Mouse (Mus musculus): ENCODE measurements at regions not wholly inside any gene's neighbourhood (a gene's known extent, or its start where the extent isn't known, plus 50 kb on each side); places are given as distances from the start of the nearest gene placed in this dataset.
A peak's percentile ranks its signal among the peaks of the same experiment; 100 is the strongest.

GRCm38 (mm10) chr17:48592457-48592856 is 137.8 kb downstream of the Unc5cl start:
- DNase-seq (ENCODE audit: low spot score in 2 of 2): no peak

- no peak for DNase-seq (ENCODE audit: low spot score in 2 of 2)
These were observed 140.8 kb downstream of the Unc5cl start for GRCm38 (mm10) chr17:48595418-48595963.

- DNase-seq (ENCODE audit: low spot score in 2 of 2): peak in 1 of 2 experiments; percentile 25
These were observed 141.7 kb downstream of the Unc5cl start for GRCm38 (mm10) chr17:48596406-48596805.

GRCm38 (mm10) chr17:48597301-48597700 is 142.6 kb downstream of the Unc5cl start:
- no peak for DNase-seq (ENCODE audit: low spot score in 2 of 2)

DNA sequence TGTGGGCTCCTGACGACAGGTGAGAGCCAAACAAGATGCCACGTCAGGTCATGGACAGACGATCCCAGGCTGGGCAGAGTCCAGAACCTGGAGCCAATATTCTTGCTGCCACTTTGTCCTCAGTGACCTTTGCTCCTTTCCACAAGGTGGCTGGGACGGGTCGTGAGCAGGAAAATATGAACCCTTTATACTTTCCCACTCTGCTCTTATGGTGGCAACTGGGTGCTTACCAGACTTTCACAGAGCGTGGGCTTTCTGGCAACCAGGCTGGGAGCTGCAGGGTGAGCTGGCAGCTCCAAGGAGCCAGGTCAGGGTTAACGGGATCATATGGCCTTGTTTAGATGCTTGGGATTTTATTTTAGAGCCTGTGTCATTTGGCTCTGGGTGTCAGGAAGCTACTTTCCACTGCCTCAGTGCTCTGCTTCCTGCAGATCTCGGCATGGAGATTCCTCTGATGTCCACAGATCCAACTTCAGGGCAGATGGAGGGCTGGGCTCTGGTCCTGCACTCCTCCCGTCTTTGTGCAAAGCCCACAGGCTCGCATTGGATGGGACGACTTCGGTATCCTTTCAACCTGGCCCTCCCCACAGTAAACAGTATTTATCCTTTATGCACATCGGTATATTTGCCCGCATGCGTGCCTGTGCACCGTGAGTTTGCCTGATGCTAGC is 143.9 kb downstream of the Unc5cl start:
- DNase-seq (ENCODE audit: low spot score in 2 of 2): no peak

GRCm38 (mm10) chr17:48600176-48600575 is 145.5 kb downstream of the Unc5cl start:
- no peak for DNase-seq (ENCODE audit: low spot score in 2 of 2)

- DNase-seq (ENCODE audit: low spot score in 2 of 2): peak; percentile 7 to 45
These were observed 147.9 kb downstream of the Unc5cl start for GRCm38 (mm10) chr17:48602554-48602953.

DNA sequence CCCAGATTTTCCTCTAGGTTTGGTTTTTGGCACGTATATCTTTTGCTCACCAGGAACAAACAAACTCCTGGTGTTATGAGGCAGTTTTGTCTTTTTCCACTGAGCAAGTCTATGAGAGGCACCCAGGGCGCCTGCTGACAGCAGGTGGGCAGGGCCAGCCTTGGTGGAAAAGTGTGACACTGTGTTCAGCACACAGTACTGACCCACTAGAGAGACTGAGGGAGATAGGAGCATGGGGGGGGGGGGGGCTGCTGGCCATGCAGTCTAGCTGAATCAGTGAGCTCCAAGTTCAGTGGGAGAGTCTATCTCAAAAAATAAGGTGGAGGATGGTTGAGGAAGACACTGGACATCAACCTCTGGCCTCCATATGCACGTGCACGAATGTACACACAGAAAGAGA is 152.1 kb downstream of the Unc5cl start:
- no peak for DNase-seq (ENCODE audit: low spot score in 2 of 2)

GRCm38 (mm10) chr17:48608315-48608714 is 153.6 kb downstream of the Unc5cl start:
- DNase-seq (ENCODE audit: low spot score in 2 of 2): no peak

DNA sequence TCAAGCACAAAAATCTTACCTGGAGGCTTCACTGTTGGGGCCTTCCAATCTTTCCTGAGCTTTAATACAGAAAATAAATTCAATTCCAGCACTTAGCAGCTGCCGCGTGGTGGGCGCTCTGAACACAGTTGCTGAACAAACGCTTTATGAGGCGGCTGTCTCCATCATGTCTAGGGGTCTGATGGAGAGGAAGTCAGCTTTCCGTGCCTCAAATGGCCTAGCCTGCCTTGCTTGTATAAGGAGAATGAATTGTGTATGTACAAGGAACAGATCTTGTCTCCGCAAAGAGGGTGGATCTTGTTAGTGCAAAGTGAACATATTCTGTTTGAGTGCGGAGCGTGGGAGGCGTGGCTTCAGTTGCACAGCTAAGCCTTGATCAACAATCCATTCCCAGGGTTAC is 155.4 kb downstream of the Unc5cl start:
- no peak for DNase-seq (ENCODE audit: low spot score in 2 of 2)

- no peak for DNase-seq (ENCODE audit: low spot score in 2 of 2)
These were observed 156.1 kb downstream of the Unc5cl start for GRCm38 (mm10) chr17:48610806-48611205.

GRCm38 (mm10) chr17:48613491-48613890 is 158.8 kb downstream of the Unc5cl start:
- DNase-seq (ENCODE audit: low spot score in 2 of 2): no peak

- DNase-seq (ENCODE audit: low spot score in 2 of 2): no peak
These were observed 160.5 kb downstream of the Unc5cl start for GRCm38 (mm10) chr17:48615248-48615647.

DNA sequence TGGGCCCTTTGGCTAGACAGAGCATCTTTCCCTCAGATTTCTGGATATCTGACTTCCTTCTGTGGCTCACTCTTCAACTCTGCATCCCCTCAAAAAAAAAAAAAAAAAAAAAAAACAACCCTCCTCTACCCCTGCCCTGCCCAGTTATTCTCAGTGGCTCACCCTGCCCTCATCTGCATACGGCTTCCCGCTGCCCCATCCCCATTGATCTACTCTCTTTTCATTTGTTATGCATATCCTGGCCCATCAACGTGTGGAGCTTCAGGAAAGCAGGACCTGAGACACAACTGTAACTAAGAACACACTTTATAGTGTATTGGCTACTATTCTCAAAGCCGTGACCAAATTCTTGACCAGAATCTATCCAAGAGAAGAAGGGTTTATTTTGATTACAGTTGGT is 161.5 kb downstream of the Unc5cl start:
- DNase-seq (ENCODE audit: low spot score in 2 of 2): no peak

GRCm38 (mm10) chr17:48620896-48621295 is 166.2 kb downstream of the Unc5cl start:
- DNase-seq (ENCODE audit: low spot score in 2 of 2): no peak

DNA sequence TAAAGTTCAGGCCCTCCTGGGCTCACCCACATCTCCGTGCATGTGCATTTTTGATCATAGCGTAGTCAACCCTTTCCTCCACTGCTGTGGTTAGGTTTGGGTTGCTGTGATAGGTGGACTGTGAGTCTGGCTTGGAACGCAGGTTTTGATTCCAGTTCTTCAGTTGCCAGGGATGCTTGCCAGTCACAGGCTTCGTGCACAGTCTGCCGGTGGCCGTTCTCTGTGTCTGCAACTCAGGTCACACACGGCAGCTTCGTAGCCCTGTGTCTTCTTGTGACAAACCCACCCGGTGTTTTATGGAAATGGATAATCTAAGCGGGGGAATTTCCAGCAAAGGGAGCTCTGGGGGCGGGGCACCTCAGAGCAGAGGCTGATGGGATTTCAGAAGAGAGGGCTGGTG is 167.0 kb downstream of the Unc5cl start:
- no peak for DNase-seq (ENCODE audit: low spot score in 2 of 2)

DNA sequence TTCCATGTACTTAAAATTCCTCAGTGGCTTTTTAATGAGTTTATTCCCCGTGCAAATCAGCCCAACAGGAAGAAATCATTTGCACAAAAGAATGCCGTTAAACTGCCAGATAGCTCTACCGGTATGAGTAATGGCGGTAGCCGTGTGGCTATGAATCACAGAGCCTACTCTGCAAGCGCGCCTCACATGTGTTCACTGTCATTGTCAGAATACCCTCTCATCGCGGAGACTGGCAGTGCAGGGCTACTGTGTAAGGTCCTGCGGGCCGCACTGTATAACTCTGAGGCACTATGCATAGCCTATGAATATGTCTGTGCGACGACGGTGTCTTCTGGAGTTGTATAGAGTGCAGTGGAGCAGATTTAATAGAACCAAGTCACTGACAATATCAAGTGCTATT is 170.2 kb downstream of the Unc5cl start:
- no peak for DNase-seq (ENCODE audit: low spot score in 2 of 2)

- no peak for DNase-seq (ENCODE audit: low spot score in 2 of 2)
These were observed 171.3 kb downstream of the Unc5cl start for GRCm38 (mm10) chr17:48625971-48626370.

GRCm38 (mm10) chr17:48639611-48640010 is 184.9 kb downstream of the Unc5cl start:
- DNase-seq (ENCODE audit: low spot score in 2 of 2): no peak

- no peak for DNase-seq (ENCODE audit: low spot score in 2 of 2)
These were observed 188.9 kb downstream of the Unc5cl start for GRCm38 (mm10) chr17:48643533-48644019.

GRCm38 (mm10) chr17:48645056-48645455 is 190.4 kb downstream of the Unc5cl start:
- no peak for DNase-seq (ENCODE audit: low spot score in 2 of 2)

- DNase-seq (ENCODE audit: low spot score in 2 of 2): no peak
These were observed 192.0 kb downstream of the Unc5cl start for GRCm38 (mm10) chr17:48646626-48647195.

DNA sequence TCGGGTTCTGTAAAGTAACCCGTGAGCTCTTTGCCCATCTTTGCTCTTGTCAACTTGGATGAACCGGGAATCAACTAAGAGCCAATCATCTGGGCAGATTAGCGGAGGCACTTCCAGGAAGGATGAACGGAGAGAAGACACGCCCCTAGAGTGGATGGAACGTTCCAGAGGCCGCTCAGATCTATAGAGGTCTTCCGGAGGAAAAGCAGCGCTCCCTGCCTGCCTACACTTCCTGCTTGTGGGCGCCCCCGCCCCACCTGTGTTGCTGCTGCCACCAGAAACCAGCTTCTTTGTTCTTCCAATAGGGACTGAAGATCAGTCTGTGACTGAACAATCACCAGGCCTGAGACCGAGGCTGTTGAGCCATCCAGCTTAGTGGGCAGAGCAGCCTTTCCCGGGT is 192.7 kb downstream of the Unc5cl start:
- DNase-seq (ENCODE audit: low spot score in 2 of 2): no peak
